Mouse (Mus musculus) embryonic facial prominence, embryonic 11.5 days (tissue): ENCODE measurements at regions not wholly inside any gene's neighbourhood (a gene's known extent, or its start where the extent isn't known, plus 50 kb on each side); places are given as distances from the start of the nearest gene placed in this dataset.

Experiments
- ATAC-seq: fragments of 200-750 bp; cut with Nextera tagmentation; replicated peaks from 2 replicates; pipeline ENCODE4 v1.8.0; 2017; ENCODE audit warnings: low read depth; ENCODE audit not compliant: insufficient number of reproducible peaks, low FRiP score, low TSS enrichment
- DNase-seq: peaks from one replicate; pipeline ENCODE4 v3.0.0-alpha.2; 2015; ENCODE audit warnings: low spot score
- H3K27ac ChIP-seq: fragments of 300-500 bp; sonication (generic); replicated peaks from 2 replicates; pipeline ENCODE4 v1.5.1; 2014; ENCODE audit warnings: mild to moderate bottlenecking, low read depth, low read length, control low read depth
- H3K27me3 ChIP-seq: fragments of 300-500 bp; sonication (generic); 2 replicates; pipeline ENCODE4 v1.6.1; 2014; ENCODE audit warnings: mild to moderate bottlenecking, low read length, moderate library complexity, mixed read lengths; ENCODE audit not compliant: control insufficient read depth, insufficient read depth
- H3K36me3 ChIP-seq: fragments of 300-500 bp; sonication (generic); replicated peaks from 2 replicates; pipeline ENCODE4 v1.6.1; 2014; ENCODE audit warnings: low read depth, mild to moderate bottlenecking, low read length, moderate library complexity, mixed read lengths; ENCODE audit not compliant: control insufficient read depth, insufficient read depth
- H3K4me1 ChIP-seq: fragments of 300-500 bp; sonication (generic); 2 replicates; pipeline ENCODE4 v1.6.1; 2014; ENCODE audit warnings: low read length, mixed read lengths; ENCODE audit not compliant: control insufficient read depth, insufficient read depth
- H3K4me2 ChIP-seq: fragments of 300-500 bp; sonication (generic); 2 replicates; pipeline ENCODE4 v1.6.1; 2014; ENCODE audit warnings: low read depth, mild to moderate bottlenecking, control low read depth, low read length, moderate library complexity
- H3K4me3 ChIP-seq: fragments of 300-500 bp; sonication (generic); 2 replicates; pipeline ENCODE4 v1.5.1; 2014; ENCODE audit warnings: low read depth, low read length, control low read depth
- H3K9ac ChIP-seq: fragments of 300-500 bp; sonication (generic); replicated peaks from 2 replicates; pipeline ENCODE4 v1.6.1; 2014; ENCODE audit warnings: mild to moderate bottlenecking, control low read depth, low read length
- H3K9me3 ChIP-seq: fragments of 300-500 bp; sonication (generic); replicated peaks from 2 replicates; pipeline ENCODE4 v1.6.1; 2016; ENCODE audit warnings: mild to moderate bottlenecking, low read length, inconsistent platforms, mixed read lengths; ENCODE audit not compliant: control insufficient read depth
- WGBS: fragments of 180-500 bp; shearing (Covaris S2); extraction: QIAGEN DNeasy Blood & Tissue Kit; methylation state at CpG from one replicate; pipeline ENCODE4 v1.1.7; 2014; 5-methylcytosine and 5-hydroxymethylcytosine counted together

DNA sequence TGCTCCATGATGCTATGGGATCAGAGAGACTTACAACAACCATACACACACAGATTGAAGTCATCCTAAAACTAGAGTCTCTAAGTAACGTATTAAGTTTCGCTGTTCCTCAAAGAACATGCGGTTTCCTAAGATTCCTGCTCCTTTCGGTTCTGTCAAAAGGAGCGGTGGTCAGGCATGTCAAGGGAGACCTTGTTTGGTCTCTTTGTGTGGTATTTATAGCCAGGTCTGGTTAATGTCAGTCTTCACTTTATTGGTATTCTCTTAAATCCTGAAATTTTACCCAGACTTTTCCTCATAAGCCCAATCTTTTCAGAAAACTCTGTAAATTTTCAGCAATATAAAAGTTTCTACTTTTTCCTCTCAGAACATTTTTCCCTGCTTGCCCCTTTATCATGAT, 166.5 kb downstream of the Isl1 start:
- no peaks in the 10 kb centered on the region for H3K9me3 ChIP-seq
- no peak overlapping the region for H3K4me2 ChIP-seq
- H3K4me3 ChIP-seq: no peak overlapping the region
- H3K27ac ChIP-seq: no peak overlapping the region
- no peak overlapping the region for H3K9ac ChIP-seq
- WGBS: 68% methylated on average over 5 of the region's 5 CpGs
- DNase-seq: peak; percentile 19
- H3K36me3 ChIP-seq: no peaks in the 10 kb centered on the region
- no peaks in the 10 kb centered on the region for H3K4me1 ChIP-seq
- H3K27me3 ChIP-seq: no peaks in the 10 kb centered on the region
- no peak for ATAC-seq

- Histone ChIP-seq H3K9ac (no peak overlapping the region), H3K4me3 (no peak overlapping the region), H3K4me2 (no peak overlapping the region), H3K36me3 (no peaks in the 10 kb centered on the region), H3K27me3 (no peaks in the 10 kb centered on the region), H3K27ac (no peak overlapping the region), H3K4me1 (no peaks in the 10 kb centered on the region), H3K9me3 (no peaks in the 10 kb centered on the region)
- 81% methylated on average over 1 of the region's 1 CpGs for WGBS
- no peak for ATAC-seq
- no peak for DNase-seq
These were observed 190.8 kb downstream of the Isl1 start for GRCm38 (mm10) chr13:116118664-116119063.

DNA sequence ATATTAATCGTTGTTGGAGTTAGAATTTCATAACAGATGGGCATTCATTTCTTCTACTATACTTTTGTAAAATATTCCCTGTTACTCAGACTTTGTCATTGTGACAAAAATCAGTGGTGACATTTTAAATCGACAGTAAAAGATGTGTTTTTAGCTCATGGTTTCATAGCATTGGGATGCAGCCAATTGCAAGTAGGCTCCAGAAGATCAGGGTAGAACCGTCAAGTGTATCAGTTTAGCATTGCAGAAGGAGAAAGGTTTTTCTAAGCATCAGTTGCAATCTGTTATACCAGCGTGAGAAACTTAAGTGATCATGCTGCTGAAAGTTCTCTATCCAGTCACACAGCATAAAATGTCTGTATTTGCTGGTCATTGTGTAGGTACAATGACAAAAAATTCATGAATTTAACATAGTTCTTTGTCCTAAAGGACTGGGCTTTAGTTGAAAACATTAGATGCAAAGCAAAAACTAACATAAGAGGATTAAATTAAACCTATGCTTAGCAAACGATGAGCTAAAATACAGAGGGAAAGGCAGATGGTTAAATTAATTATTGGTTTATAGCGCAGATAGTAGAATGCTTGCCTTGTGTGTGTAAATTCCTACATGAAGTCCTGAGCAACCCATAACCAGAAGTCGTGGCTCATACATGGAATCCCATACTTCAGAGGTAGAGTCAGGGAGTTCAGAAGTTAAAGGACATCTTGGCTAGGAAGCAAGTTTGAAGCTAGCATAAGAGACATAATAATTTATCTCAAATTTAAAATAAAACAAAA, 198.3 kb downstream of the Isl1 start:
- Histone ChIP-seq H3K9ac (no peak overlapping the region), H3K4me1 (no peaks in the 10 kb centered on the region), H3K27me3 (no peaks in the 10 kb centered on the region), H3K27ac (no peak overlapping the region), H3K4me3 (no peak overlapping the region), H3K36me3 (no peaks in the 10 kb centered on the region), H3K9me3 (no peaks in the 10 kb centered on the region), H3K4me2 (no peak overlapping the region)
- DNase-seq: no peak
- WGBS: 79% methylated on average over 7 of the region's 7 CpGs
- ATAC-seq: no peak

DNA sequence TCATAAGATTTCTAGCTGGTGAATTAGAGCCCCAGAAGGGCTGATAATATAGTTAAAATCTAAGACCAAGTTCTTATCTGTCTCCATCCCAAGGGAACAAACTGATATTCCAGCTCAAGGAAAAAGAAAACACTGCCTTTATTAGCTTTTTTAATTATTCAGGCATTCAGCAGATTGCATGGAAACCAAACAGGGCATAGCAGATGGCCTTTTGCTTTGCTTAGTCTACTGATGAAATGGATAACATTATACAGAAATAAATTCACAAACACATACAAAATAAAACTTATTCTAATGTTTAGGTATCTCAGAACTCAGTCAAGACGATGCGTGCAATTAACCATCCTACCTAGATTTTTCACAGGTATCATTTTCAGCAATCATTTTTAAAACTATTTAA, 198.9 kb downstream of the Isl1 start:
- 91% methylated on average over 2 of the region's 2 CpGs for WGBS
- no peak overlapping the region for H3K4me2 ChIP-seq
- H3K4me3 ChIP-seq: no peak overlapping the region

GRCm38 (mm10) chr13:116087541-116088308, 221.8 kb downstream of the Isl1 start:
- Histone ChIP-seq H3K27ac (no peak overlapping the region), H3K4me2 (no peak overlapping the region), H3K4me3 (no peak overlapping the region), H3K27me3 (no peaks in the 10 kb centered on the region), H3K9me3 (no peaks in the 10 kb centered on the region), H3K36me3 (no peaks in the 10 kb centered on the region), H3K4me1 (no peaks in the 10 kb centered on the region), H3K9ac (no peak overlapping the region)
- ATAC-seq (no peak), DNase-seq (no peak)
- WGBS: 53% methylated on average over 4 of the region's 4 CpGs

More for the DNA sequence above, 198.9 kb downstream of the Isl1 start:
- no peak overlapping the region for H3K9ac ChIP-seq
- no peaks in the 10 kb centered on the region for H3K9me3 ChIP-seq
- H3K27ac ChIP-seq: no peak overlapping the region
- H3K4me1 ChIP-seq: no peaks in the 10 kb centered on the region
- H3K27me3 ChIP-seq: no peaks in the 10 kb centered on the region
- no peak for DNase-seq
- ATAC-seq: no peak
- H3K36me3 ChIP-seq: no peaks in the 10 kb centered on the region

DNA sequence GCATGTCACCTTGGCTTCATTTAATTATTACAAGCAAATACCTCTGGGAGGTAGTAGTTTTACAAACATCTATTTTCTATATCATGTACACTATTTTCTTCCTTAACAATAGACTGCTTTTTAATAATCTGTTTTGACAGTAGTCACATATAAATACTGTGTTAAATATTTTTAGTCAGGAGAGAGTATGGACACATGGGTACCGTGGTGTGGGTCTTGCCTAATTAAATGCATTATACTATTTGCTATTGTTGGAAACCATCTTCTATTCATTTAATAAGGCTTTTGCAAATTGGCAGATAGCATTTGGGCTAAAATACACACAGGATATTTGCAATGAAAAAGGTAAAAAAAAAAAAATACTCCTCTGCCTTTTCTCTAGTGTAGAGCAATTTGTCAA, 222.3 kb downstream of the Isl1 start:
- Histone ChIP-seq H3K27ac (no peak overlapping the region), H3K4me1 (no peaks in the 10 kb centered on the region), H3K9me3 (no peaks in the 10 kb centered on the region), H3K4me3 (no peak overlapping the region), H3K27me3 (no peaks in the 10 kb centered on the region), H3K9ac (no peak overlapping the region), H3K4me2 (no peak overlapping the region), H3K36me3 (no peaks in the 10 kb centered on the region)
- 71% methylated on average over 1 of the region's 1 CpGs for WGBS
- DNase-seq (no peak), ATAC-seq (no peak)

DNA sequence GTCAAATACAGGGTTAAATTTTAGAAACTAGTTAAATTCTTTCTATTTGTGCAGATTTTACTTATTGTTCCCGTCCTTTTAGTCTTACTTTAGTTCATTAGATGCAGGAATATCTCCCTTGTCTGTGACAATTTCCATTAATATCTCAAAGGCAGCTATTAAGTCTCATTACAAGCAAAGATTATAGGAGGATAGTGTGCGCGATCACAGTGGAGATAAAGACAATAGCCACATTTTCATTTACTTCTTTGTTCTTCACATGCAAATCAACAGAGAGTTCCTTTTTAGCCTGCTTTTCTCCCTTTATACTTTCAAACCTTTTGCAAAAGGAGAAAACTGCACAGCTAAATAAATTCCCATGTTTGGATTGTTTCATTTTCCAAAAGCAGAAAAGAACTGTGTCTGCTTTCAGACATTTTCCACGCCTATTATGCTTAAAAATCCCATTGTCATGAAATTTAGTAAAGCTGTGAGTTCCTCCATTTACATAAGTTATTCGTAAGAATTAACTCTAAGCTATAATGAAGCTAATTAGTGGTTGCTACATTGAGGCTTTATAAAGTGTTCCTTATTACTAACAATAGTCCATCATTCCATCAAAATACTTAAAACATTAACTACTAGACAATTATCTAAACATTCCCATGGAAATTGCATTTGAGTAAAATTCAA, 252.4 kb downstream of the Isl1 start:
- H3K4me3 ChIP-seq: no peak overlapping the region
- 68% methylated on average over 5 of the region's 5 CpGs for WGBS
- H3K4me2 ChIP-seq: no peak overlapping the region
- no peaks in the 10 kb centered on the region for H3K27me3 ChIP-seq
- no peaks in the 10 kb centered on the region for H3K4me1 ChIP-seq
- no peaks in the 10 kb centered on the region for H3K9me3 ChIP-seq
- ATAC-seq: no peak
- H3K27ac ChIP-seq: no peak overlapping the region
- no peaks in the 10 kb centered on the region for H3K36me3 ChIP-seq
- no peak overlapping the region for H3K9ac ChIP-seq
- no peak for DNase-seq
